Mouse (Mus musculus) spleen, postnatal 10 days (tissue): Measurements from ENCODE around the gene Adam22.

Experiments used
- DNase-seq, 2 experiments: peaks; one replicate each; pipeline ENCODE4 v3.0.0; 2021 to 2022; ENCODE audit warnings: low spot score in 2 of 2

The Adam22 gene

GRCm38 (mm10) chr5:8367614-8368327, at the start of gene Adam22:
Gene Adam22, minus strand, starts transcription at chr5:8368160.
- DNase-seq = peak in 1 of 2 experiments; percentile 31

- DNase-seq = no peak
These were observed 49.5 kb upstream of the Adam22 start for GRCm38 (mm10) chr5:8417443-8417842.

GRCm38 (mm10) chr5:8416683-8417413, 48.9 kb upstream of the Adam22 start:
- DNase-seq = no peak

GRCm38 (mm10) chr5:8408746-8409145, 40.8 kb upstream of the Adam22 start:
- DNase-seq = no peak

GRCm38 (mm10) chr5:8397587-8398249, 29.8 kb upstream of the Adam22 start:
- no peak for DNase-seq

- DNase-seq = no peak
These were observed 26.1 kb upstream of the Adam22 start for GRCm38 (mm10) chr5:8393891-8394583.

GRCm38 (mm10) chr5:8374297-8374906, 6.4 kb upstream of the Adam22 start:
- DNase-seq = no peak

- no peak for DNase-seq
These were observed 5.5 kb upstream of the Adam22 start for GRCm38 (mm10) chr5:8373415-8373814.

GRCm38 (mm10) chr5:8368781-8369180, 821 bp upstream of the Adam22 start:
- no peak for DNase-seq

- no peak for DNase-seq
These were observed 350 bp upstream of the Adam22 start for GRCm38 (mm10) chr5:8368328-8368692.

GRCm38 (mm10) chr5:8366771-8367613, 968 bp downstream of the Adam22 start:
- no peak for DNase-seq

- DNase-seq = no peak
These were observed 5.6 kb downstream of the Adam22 start for GRCm38 (mm10) chr5:8362361-8362760.

- no peak for DNase-seq
These were observed 10.3 kb downstream of the Adam22 start for GRCm38 (mm10) chr5:8357677-8358076.

- DNase-seq = no peak
These were observed 10.9 kb downstream of the Adam22 start for GRCm38 (mm10) chr5:8356885-8357651.

- no peak for DNase-seq
These were observed 11.6 kb downstream of the Adam22 start for GRCm38 (mm10) chr5:8356326-8356725.

- no peak for DNase-seq
These were observed 18.4 kb downstream of the Adam22 start for GRCm38 (mm10) chr5:8349557-8349956.

GRCm38 (mm10) chr5:8346329-8346728, 21.6 kb downstream of the Adam22 start:
- DNase-seq = no peak

GRCm38 (mm10) chr5:8343296-8343695, 24.7 kb downstream of the Adam22 start:
- no peak for DNase-seq

GRCm38 (mm10) chr5:8341676-8342075, 26.3 kb downstream of the Adam22 start:
- no peak for DNase-seq

- DNase-seq = no peak
These were observed 40.2 kb downstream of the Adam22 start for GRCm38 (mm10) chr5:8327645-8328269.
